ENCODE assay signal across 30 mouse cellular contexts in the genomic region with DNA sequence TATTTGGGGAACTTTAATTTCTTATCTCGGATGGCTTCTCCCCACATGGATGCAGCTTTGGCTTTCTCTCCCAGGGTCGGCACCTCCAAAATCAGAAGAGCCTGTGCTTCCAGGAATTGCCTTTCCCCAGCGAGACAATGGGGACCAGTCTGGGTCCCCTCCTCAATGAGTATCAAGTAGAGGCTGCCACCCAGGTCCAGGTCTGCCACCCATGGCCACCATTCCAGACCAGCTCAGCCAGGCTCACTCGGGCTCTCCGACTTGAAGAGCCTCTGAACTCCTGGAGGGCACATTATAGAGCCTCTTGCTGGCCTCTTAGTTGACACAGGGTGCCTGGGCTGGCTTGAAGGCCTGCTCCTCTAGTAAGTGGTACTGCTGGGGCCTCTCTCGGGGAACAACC. TPM values are rescaled to one million over a fixed set of nuclear protein-coding genes. Genes with fewer than 3 reads are reported as not detected.
"Had no signal": no experiment of that assay in that cellular context is flagged by ENCODE, and none has a peak within 500 bp of the region (broad histone marks: within the 10 kb centered on the region; RNA-seq: fewer than 3 reads in every experiment).

No protein-coding gene starts in this region.

- H3K9ac ChIP-seq: heart, embryonic 15.5 days; hindbrain, embryonic 12.5 days; hindbrain, embryonic 14.5 days had no signal

- H3K27me3 ChIP-seq: heart, embryonic 13.5 days; heart, embryonic 15.5 days; hindbrain, embryonic 12.5 days had no signal

- H3K4me3 ChIP-seq: gastrocnemius, adult 2 months; heart, adult 2 months; heart, embryonic 13.5 days; heart, embryonic 15.5 days; hindbrain, embryonic 10.5 days; hindbrain, embryonic 12.5 days; layer of hippocampus, adult 2 months; left cerebral cortex, adult 2 months had no signal

- ATAC-seq: forebrain, embryonic 16.5 days; hindbrain, embryonic 16.5 days; inflammation-experienced regulatory T-cells, adult 6 months; intestine, postnatal 0 days had no signal

- H3K4me2 ChIP-seq: heart, embryonic 13.5 days; heart, embryonic 15.5 days; hindbrain, embryonic 12.5 days; hindbrain, embryonic 14.5 days; liver, embryonic 11.5 days had no signal

- H3K27ac ChIP-seq: heart, adult 2 months; heart, embryonic 13.5 days; heart, embryonic 15.5 days; hindbrain, embryonic 10.5 days; hindbrain, embryonic 12.5 days; hindbrain, embryonic 14.5 days; layer of hippocampus, adult 2 months had no signal

- H3K9me3 ChIP-seq: heart, embryonic 13.5 days; heart, embryonic 15.5 days; hindbrain, embryonic 10.5 days; hindbrain, embryonic 12.5 days had no signal

- H3K36me3 ChIP-seq: heart, embryonic 13.5 days; heart, embryonic 15.5 days; hindbrain, embryonic 10.5 days; hindbrain, embryonic 12.5 days had no signal

- DNase-seq: gastrocnemius, adult 2 months; gastrocnemius, postnatal 10 days; gastrocnemius, postnatal 25 days; heart, adult 2 months; heart, postnatal 14 days; heart, postnatal 36 days; kidney, adult 18-20 months; kidney, adult 8-10 months; kidney, postnatal 10 days; kidney, postnatal 25 days; kidney, postnatal 4 days; liver had no signal

RNA-seq across cellular contexts. Expression of a gene that starts 8.4 kb away (rescaled TPM):
- total RNA-seq: gastrocnemius, adult 2 months; granulocyte monocyte progenitor cell, adult 5-6 weeks; heart, adult 2 months; heart, postnatal 14 days; heart, postnatal 36 days; left cerebral cortex, adult 2 months; left cerebral cortex, postnatal 36 days had no signal
- polyA plus RNA-seq: heart, adult 2 months; heart, embryonic 13.5 days; heart, embryonic 15.5 days; heart, postnatal 0 days; inflammation-experienced regulatory T-cells, adult 6 months; intestine, postnatal 0 days; kidney, embryonic 14.5 days; kidney, embryonic 16.5 days; limb, embryonic 11.5 days; liver, embryonic 11.5 days had no signal
